Mouse (Mus musculus) liver, adult 2 months (tissue): ENCODE results near the gene Samd4b. TPM values are rescaled to one million over a fixed set of nuclear protein-coding genes. Genes with fewer than 3 reads are reported as not detected.
A peak's percentile ranks its signal among the peaks of the same experiment; 100 is the strongest.

Experiments used
- DNase-seq: peaks from one replicate; pipeline ENCODE4 v3.0.0-alpha.2; 2011; ENCODE audit warnings: low read depth, low spot score; ENCODE audit errors: extremely low read depth
- H3K27ac ChIP-seq: fragments of 200-500 bp; replicated peaks from 2 replicates; pipeline ENCODE4 v1.5.1; 2012; ENCODE audit warnings: low read depth, mild to moderate bottlenecking, control low read depth, inconsistent platforms, low read length; ENCODE audit not compliant: insufficient read depth
- H3K27me3 ChIP-seq: fragments of 200-500 bp; 2 replicates; pipeline ENCODE4 v1.6.1; 2012; ENCODE audit warnings: mild to moderate bottlenecking, moderate library complexity, low read length, inconsistent platforms; ENCODE audit not compliant: control insufficient read depth, insufficient read depth
- H3K36me3 ChIP-seq: fragments of 200-500 bp; 2 replicates; pipeline ENCODE4 v1.6.1; 2012; ENCODE audit warnings: low read length, inconsistent platforms; ENCODE audit not compliant: control insufficient read depth, insufficient read depth
- H3K4me1 ChIP-seq: fragments of 200-500 bp; 2 replicates; pipeline ENCODE4 v1.6.1; 2011; ENCODE audit warnings: low read length; ENCODE audit not compliant: control insufficient read depth, insufficient read depth
- H3K4me3 ChIP-seq: fragments of 200-500 bp; 2 replicates; pipeline ENCODE4 v1.5.1; 2011; ENCODE audit warnings: low read depth, mild to moderate bottlenecking, control low read depth, low read length, moderate library complexity; ENCODE audit not compliant: insufficient read depth
- H3K79me2 ChIP-seq: fragments of 200-500 bp; 2 replicates; pipeline ENCODE4 v1.6.1; 2012; ENCODE audit warnings: inconsistent platforms, mild to moderate bottlenecking, low read length, moderate library complexity; ENCODE audit not compliant: control insufficient read depth, insufficient read depth
- H3K9ac ChIP-seq: fragments of 200-500 bp; 2 replicates; pipeline ENCODE4 v1.6.1; 2012; ENCODE audit warnings: low read depth, mild to moderate bottlenecking, control low read depth, inconsistent platforms, low read length
- CTCF ChIP-seq: fragments of 200-500 bp; IDR thresholded peaks from 2 replicates; pipeline ENCODE4 v1.5.1; 2011; ENCODE audit warnings: low read depth, low read length, control low read depth
- POLR2A ChIP-seq: fragments of 200-500 bp; IDR thresholded peaks from 2 replicates; pipeline ENCODE4 v1.6.1; 2011; ENCODE audit warnings: low read length, control low read depth; ENCODE audit not compliant: insufficient read depth; ENCODE audit errors: extremely low read depth
- WGBS: fragments of 180-500 bp; shearing (Covaris S2); methylation state at CpG from one replicate; pipeline ENCODE4 v1.1.7; 2018; 5-methylcytosine and 5-hydroxymethylcytosine counted together
- polyA plus RNA-seq: library from polyadenylated mRNA; depleted of rRNA; stranded (reverse); fragments of >200 nt; gene quantifications from 2 replicates; pipeline ENCODE4 v1.2.3, GENCODE M21; 2012
- total RNA-seq: library from RNA; depleted of rRNA; stranded (reverse); fragments of >200 nt; gene quantifications from 2 replicates; pipeline ENCODE4 v1.2.3, GENCODE M21; 2014

The Samd4b gene
- total and polyA plus RNA-seq, 2 experiments = 4.1 to 27.0 TPM

DNA sequence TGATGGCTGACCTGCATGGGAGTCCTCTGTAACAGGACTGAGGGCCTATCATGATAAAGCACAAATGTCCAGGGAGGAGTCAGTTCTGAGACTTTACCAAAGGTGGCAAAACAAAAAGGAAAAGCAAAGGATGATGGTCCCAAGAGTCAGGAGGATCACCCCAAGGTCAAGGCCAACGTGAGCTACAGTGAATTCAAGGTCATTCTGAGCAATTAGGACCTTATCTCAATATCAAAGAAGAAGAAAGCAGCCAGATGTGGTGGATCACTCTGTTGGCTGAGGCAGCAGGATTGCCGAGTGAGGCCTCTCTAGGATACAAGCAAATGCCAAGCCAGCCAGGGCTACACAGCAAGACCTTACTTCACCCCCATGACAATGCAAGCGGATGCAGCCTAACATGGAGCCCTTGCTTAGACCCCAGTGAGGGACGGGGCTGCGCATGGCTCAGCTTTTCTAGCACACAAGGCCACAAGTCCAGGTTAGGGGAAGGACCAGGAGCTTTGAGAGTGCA, 19.3 kb downstream of the Samd4b start:
- Histone ChIP-seq H3K36me3 (no peaks in the 10 kb centered on the region), H3K4me1 (peaks cover 17% of the 10 kb centered on the region; the same call in 1 of the 2 replicates), H3K4me3 (no peak overlapping the region), H3K9ac (no peak overlapping the region), H3K27me3 (no peaks in the 10 kb centered on the region), H3K27ac (no peak overlapping the region), H3K79me2 (peaks cover 49% of the 10 kb centered on the region)
- 75% methylated on average over 5 of the region's 5 CpGs for WGBS
- TF ChIP-seq POLR2A = no peak
- TF ChIP-seq CTCF = no peak
- no peak for DNase-seq

- 77% methylated on average over 9 of the region's 9 CpGs for WGBS
- TF ChIP-seq POLR2A (no peak), CTCF (no peak)
- H3K4me3 ChIP-seq = no peak overlapping the region
- H3K4me1 ChIP-seq = peaks cover 16% of the 10 kb centered on the region; the same call in 1 of the 2 replicates
- H3K27ac ChIP-seq = no peak overlapping the region
- H3K9ac ChIP-seq = no peak overlapping the region
- no peaks in the 10 kb centered on the region for H3K36me3 ChIP-seq
- no peaks in the 10 kb centered on the region for H3K27me3 ChIP-seq
- H3K79me2 ChIP-seq = peaks cover 49% of the 10 kb centered on the region
- no peak for DNase-seq
Measured at GRCm38 (mm10) chr7:28577826-28578542, 20.0 kb downstream of the Samd4b start.

DNA sequence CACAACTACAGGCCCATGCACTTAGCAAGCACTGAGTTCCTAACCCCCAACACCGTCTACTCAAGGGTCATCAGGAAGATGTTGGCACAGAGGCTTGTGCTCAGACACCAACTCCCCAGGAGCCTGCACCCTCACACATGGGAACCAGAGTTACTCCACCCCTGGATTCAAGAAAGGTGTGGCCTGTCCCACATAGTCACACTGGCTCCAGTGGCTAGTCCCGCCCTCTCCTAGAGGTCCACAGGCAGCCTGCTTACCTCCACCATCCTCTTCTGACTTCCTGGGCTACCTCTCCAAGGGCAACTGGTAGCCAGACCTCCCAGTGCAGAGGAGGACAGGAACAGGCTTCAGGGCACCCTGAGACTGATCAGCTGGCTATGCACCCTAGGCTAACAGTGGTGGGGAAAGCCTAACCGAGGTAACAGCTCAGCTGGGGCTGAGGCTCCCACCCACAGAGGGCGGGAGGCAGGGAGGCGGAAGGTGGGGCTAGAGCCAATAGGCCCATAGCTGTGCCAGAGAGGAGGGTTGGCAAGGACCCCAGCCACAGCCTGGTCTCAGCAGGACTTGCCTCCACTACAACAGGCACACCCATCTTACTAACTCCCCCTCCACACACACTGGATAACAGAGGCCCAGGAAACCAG, 21.6 kb downstream of the Samd4b start:
- no peak for DNase-seq
- no peak overlapping the region for H3K4me3 ChIP-seq
- H3K36me3 ChIP-seq = no peaks in the 10 kb centered on the region
- H3K27ac ChIP-seq = no peak overlapping the region
- no peak overlapping the region for H3K9ac ChIP-seq
- H3K79me2 ChIP-seq = peaks cover 43% of the 10 kb centered on the region
- no peak for TF ChIP-seq POLR2A
- no peak for TF ChIP-seq CTCF
- 79% methylated on average over 5 of the region's 5 CpGs for WGBS
- H3K4me1 ChIP-seq = 0 out of 2 replicates have a peak, but pooled peaks cover 7% of the 10 kb centered on the region
- no peaks in the 10 kb centered on the region for H3K27me3 ChIP-seq

DNA sequence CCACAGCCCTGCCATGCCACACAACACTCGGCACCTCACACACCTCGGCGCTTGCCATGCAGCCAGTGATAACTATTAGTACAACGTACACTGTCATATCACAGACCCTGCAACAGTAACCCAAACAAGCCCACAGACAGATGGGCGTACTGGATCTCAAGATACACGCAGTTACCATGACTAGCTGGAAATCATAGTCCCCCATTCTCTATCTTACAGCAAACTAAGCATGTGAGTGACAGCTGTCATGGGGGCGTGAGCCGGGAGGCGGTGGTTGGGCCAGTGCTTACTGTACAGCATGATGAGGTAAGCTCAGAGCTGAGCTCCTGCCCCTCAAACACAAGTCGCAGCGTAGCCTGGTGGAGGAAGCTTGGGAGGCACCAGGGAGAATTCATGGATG, 22.3 kb downstream of the Samd4b start:
- H3K27me3 ChIP-seq = no peaks in the 10 kb centered on the region
- no peak overlapping the region for H3K27ac ChIP-seq
- peaks cover 36% of the 10 kb centered on the region for H3K79me2 ChIP-seq
- H3K36me3 ChIP-seq = no peaks in the 10 kb centered on the region
- no peak overlapping the region for H3K4me3 ChIP-seq
- H3K4me1 ChIP-seq = peaks cover 12% of the 10 kb centered on the region
- TF ChIP-seq CTCF (no peak), POLR2A (no peak)
- WGBS = 94% methylated on average over 11 of the region's 11 CpGs
- DNase-seq = no peak
- H3K9ac ChIP-seq = no peak overlapping the region

GRCm38 (mm10) chr7:28573236-28573635, 24.7 kb downstream of the Samd4b start:
- Histone ChIP-seq H3K4me3 (no peak overlapping the region), H3K27me3 (no peaks in the 10 kb centered on the region), H3K9ac (no peak overlapping the region), H3K79me2 (peaks cover 16% of the 10 kb centered on the region), H3K27ac (no peak overlapping the region), H3K4me1 (peaks cover 17% of the 10 kb centered on the region), H3K36me3 (no peaks in the 10 kb centered on the region)
- TF ChIP-seq POLR2A = no peak
- TF ChIP-seq CTCF = no peak
- WGBS = 71% methylated on average over 3 of the region's 3 CpGs
- peak; percentile 69 for DNase-seq
